Mouse (Mus musculus) kidney, embryonic 14.5 days (tissue): ENCODE measurements around the gene Cep135. TPM values are rescaled to one million over a fixed set of nuclear protein-coding genes. Genes with fewer than 3 reads are reported as not detected.

Source experiments
- ATAC-seq: fragments of 200-750 bp; cut with Nextera tagmentation; 2 replicates; pipeline ENCODE4 v1.8.0; 2017; ENCODE audit warnings: moderate number of reproducible peaks, mild to moderate bottlenecking, moderate TSS enrichment, moderate library complexity; ENCODE audit not compliant: low FRiP score, low TSS enrichment
- H3K27ac ChIP-seq: fragments of 300-500 bp; sonication (generic); 2 replicates; pipeline ENCODE4 v1.5.1; 2014; ENCODE audit warnings: low read depth, mild to moderate bottlenecking, low read length, moderate library complexity, mixed read lengths
- H3K27me3 ChIP-seq: fragments of 300-500 bp; sonication (generic); 2 replicates; pipeline ENCODE4 v1.6.1; 2014; ENCODE audit warnings: mild to moderate bottlenecking, low read length; ENCODE audit not compliant: control insufficient read depth, insufficient read depth
- H3K36me3 ChIP-seq: fragments of 300-500 bp; sonication (generic); 2 replicates; pipeline ENCODE4 v1.6.1; 2014; ENCODE audit warnings: low read length, mixed read lengths; ENCODE audit not compliant: control insufficient read depth, insufficient read depth
- H3K4me1 ChIP-seq: fragments of 300-500 bp; sonication (generic); 2 replicates; pipeline ENCODE4 v1.6.1; 2014; ENCODE audit warnings: low read length, mixed read lengths; ENCODE audit not compliant: control insufficient read depth, insufficient read depth
- H3K4me2 ChIP-seq: fragments of 300-500 bp; sonication (generic); replicated peaks from 2 replicates; pipeline ENCODE4 v1.6.1; 2014; ENCODE audit warnings: low read depth, mild to moderate bottlenecking, low read length
- H3K4me3 ChIP-seq: fragments of 300-500 bp; sonication (generic); 2 replicates; pipeline ENCODE4 v1.5.1; 2014; ENCODE audit warnings: mild to moderate bottlenecking, low read length
- H3K9ac ChIP-seq: fragments of 300-500 bp; sonication (generic); 2 replicates; pipeline ENCODE4 v1.6.1; 2014; ENCODE audit warnings: low read depth, mild to moderate bottlenecking, low read length, moderate library complexity
- H3K9me3 ChIP-seq: fragments of 300-500 bp; sonication (generic); 2 replicates; pipeline ENCODE4 v1.6.1; 2016; ENCODE audit warnings: low read length; ENCODE audit not compliant: control insufficient read depth
- WGBS: fragments of 180-500 bp; shearing (Covaris S2); extraction: QIAGEN DNeasy Blood & Tissue Kit; methylation state at CpG from one replicate; pipeline ENCODE4 v1.1.7; 2014; 5-methylcytosine and 5-hydroxymethylcytosine counted together
- polyA plus RNA-seq: library from polyadenylated mRNA; unstranded; fragments of >200 nt; fragmentation: Nextera tagmentation; extraction: Ambion mirVana; gene quantifications from 2 replicates; pipeline ENCODE4 v1.2.1, GENCODE M21; 2014

Gene Cep135
- polyA plus RNA-seq, 1 experiment from 2014 or later: 10.1 TPM

- Histone ChIP-seq H3K9me3 (no peaks in the 10 kb centered on the region), H3K9ac (no peak overlapping the region), H3K36me3 (no peaks in the 10 kb centered on the region), H3K4me3 (no peak overlapping the region), H3K27me3 (no peaks in the 10 kb centered on the region), H3K4me2 (no peak overlapping the region), H3K4me1 (peaks cover 4% of the 10 kb centered on the region; the same call in 1 of the 2 replicates), H3K27ac (no peak overlapping the region)
- 59% methylated on average over 5 of the region's 5 CpGs for WGBS
- ATAC-seq: no peak
These were observed 80.0 kb downstream of the Cep135 start for GRCm38 (mm10) chr5:76668547-76668946.

GRCm38 (mm10) chr5:76670183-76670582 is 81.7 kb downstream of the Cep135 start:
- Histone ChIP-seq H3K4me2 (no peak overlapping the region), H3K36me3 (no peaks in the 10 kb centered on the region), H3K27me3 (no peaks in the 10 kb centered on the region), H3K9me3 (peaks cover 3% of the 10 kb centered on the region; the same call in 1 of the 2 replicates), H3K27ac (no peak overlapping the region), H3K4me3 (no peak overlapping the region), H3K9ac (no peak overlapping the region), H3K4me1 (no peaks in the 10 kb centered on the region)
- no peak for ATAC-seq
- WGBS: 90% methylated on average over 10 of the region's 10 CpGs

- Histone ChIP-seq H3K4me1 (no peaks in the 10 kb centered on the region), H3K36me3 (no peaks in the 10 kb centered on the region), H3K4me2 (no peak overlapping the region), H3K9ac (no peak overlapping the region), H3K4me3 (no peak overlapping the region), H3K9me3 (peaks cover 3% of the 10 kb centered on the region; the same call in 1 of the 2 replicates), H3K27me3 (no peaks in the 10 kb centered on the region), H3K27ac (no peak overlapping the region)
- 96% methylated on average over 5 of the region's 5 CpGs for WGBS
- no peak for ATAC-seq
These were observed 85.6 kb downstream of the Cep135 start for GRCm38 (mm10) chr5:76674022-76674653.

GRCm38 (mm10) chr5:76675369-76675768 is 86.9 kb downstream of the Cep135 start:
- H3K27ac ChIP-seq: no peak overlapping the region
- H3K9ac ChIP-seq: no peak overlapping the region
- H3K9me3 ChIP-seq: peaks cover 3% of the 10 kb centered on the region; the same call in 1 of the 2 replicates
- H3K4me1 ChIP-seq: no peaks in the 10 kb centered on the region
- H3K36me3 ChIP-seq: no peaks in the 10 kb centered on the region
- WGBS: 59% methylated on average over 4 of the region's 4 CpGs
- H3K27me3 ChIP-seq: no peaks in the 10 kb centered on the region
- no peak for ATAC-seq
- H3K4me3 ChIP-seq: no peak overlapping the region
- no peak overlapping the region for H3K4me2 ChIP-seq

GRCm38 (mm10) chr5:76680959-76681358 is 92.5 kb downstream of the Cep135 start:
- no peak overlapping the region for H3K27ac ChIP-seq
- H3K4me3 ChIP-seq: no peak overlapping the region
- no peak overlapping the region for H3K9ac ChIP-seq
- WGBS: 100% methylated on average over 1 of the region's 3 CpGs
- no peaks in the 10 kb centered on the region for H3K4me1 ChIP-seq
- no peaks in the 10 kb centered on the region for H3K9me3 ChIP-seq
- no peaks in the 10 kb centered on the region for H3K27me3 ChIP-seq
- no peak for ATAC-seq
- H3K4me2 ChIP-seq: no peak overlapping the region
- H3K36me3 ChIP-seq: no peaks in the 10 kb centered on the region

GRCm38 (mm10) chr5:76681895-76682656 is 93.6 kb downstream of the Cep135 start:
- WGBS: 52% methylated on average over 4 of the region's 4 CpGs
- no peak overlapping the region for H3K27ac ChIP-seq
- H3K36me3 ChIP-seq: no peaks in the 10 kb centered on the region
- no peaks in the 10 kb centered on the region for H3K9me3 ChIP-seq
- H3K4me2 ChIP-seq: no peak overlapping the region
- no peak overlapping the region for H3K4me3 ChIP-seq
- H3K9ac ChIP-seq: no peak overlapping the region
- no peaks in the 10 kb centered on the region for H3K27me3 ChIP-seq
- H3K4me1 ChIP-seq: no peaks in the 10 kb centered on the region
- ATAC-seq: no peak

- no peaks in the 10 kb centered on the region for H3K27me3 ChIP-seq
- no peaks in the 10 kb centered on the region for H3K4me1 ChIP-seq
- H3K27ac ChIP-seq: no peak overlapping the region
- 76% methylated on average over 5 of the region's 5 CpGs for WGBS
- no peak overlapping the region for H3K9ac ChIP-seq
- no peaks in the 10 kb centered on the region for H3K36me3 ChIP-seq
- H3K4me2 ChIP-seq: no peak overlapping the region
- no peak overlapping the region for H3K4me3 ChIP-seq
- H3K9me3 ChIP-seq: no peaks in the 10 kb centered on the region
- no peak for ATAC-seq
These were observed 95.0 kb downstream of the Cep135 start for GRCm38 (mm10) chr5:76683455-76683854.

GRCm38 (mm10) chr5:76684658-76685605 is 96.4 kb downstream of the Cep135 start:
- H3K4me1 ChIP-seq: 0 out of 2 replicates have a peak, but pooled peaks cover 2% of the 10 kb centered on the region
- no peak for ATAC-seq
- no peak overlapping the region for H3K4me3 ChIP-seq
- H3K9me3 ChIP-seq: no peaks in the 10 kb centered on the region
- no peaks in the 10 kb centered on the region for H3K36me3 ChIP-seq
- H3K27me3 ChIP-seq: no peaks in the 10 kb centered on the region
- 84% methylated on average over 15 of the region's 15 CpGs for WGBS
- no peak overlapping the region for H3K4me2 ChIP-seq
- H3K9ac ChIP-seq: no peak overlapping the region
- no peak overlapping the region for H3K27ac ChIP-seq
